Mouse (Mus musculus) heart, embryonic 15.5 days (tissue): ENCODE data around the gene Thoc2. TPM values are rescaled to one million over a fixed set of nuclear protein-coding genes. Genes with fewer than 3 reads are reported as not detected.
"Not testable (repeated sequence)": the region's sequence is repeated elsewhere in the genome, so short reads cannot be mapped to it uniquely, and the experiment has no call there.

Source experiments
- ATAC-seq: fragments of 200-750 bp; cut with Nextera tagmentation; replicated peaks from 2 replicates; pipeline ENCODE4 v1.8.0; 2017; ENCODE audit warnings: low read depth, moderate TSS enrichment; ENCODE audit not compliant: insufficient number of reproducible peaks, insufficient read depth, low FRiP score
- H3K27ac ChIP-seq: fragments of 300-500 bp; sonication (generic); 2 replicates; pipeline ENCODE4 v1.5.1; 2015; ENCODE audit warnings: mild to moderate bottlenecking, inconsistent platforms
- H3K27me3 ChIP-seq: fragments of 300-500 bp; sonication (generic); 2 replicates; pipeline ENCODE4 v1.6.1; 2015; ENCODE audit warnings: inconsistent platforms
- H3K36me3 ChIP-seq: fragments of 300-500 bp; sonication (generic); 2 replicates; pipeline ENCODE4 v1.6.1; 2015; ENCODE audit warnings: mild to moderate bottlenecking, inconsistent platforms
- H3K4me1 ChIP-seq: fragments of 300-500 bp; sonication (generic); replicated peaks from 2 replicates; pipeline ENCODE4 v1.6.1; 2015; ENCODE audit warnings: inconsistent platforms
- H3K4me2 ChIP-seq: fragments of 300-500 bp; sonication (generic); 2 replicates; pipeline ENCODE4 v1.6.1; 2015; ENCODE audit warnings: inconsistent platforms, mild to moderate bottlenecking, moderate library complexity
- H3K4me3 ChIP-seq: fragments of 300-500 bp; sonication (generic); 2 replicates; pipeline ENCODE4 v1.5.1; 2015; ENCODE audit warnings: mild to moderate bottlenecking, inconsistent platforms
- H3K9ac ChIP-seq: fragments of 300-500 bp; sonication (generic); 2 replicates; pipeline ENCODE4 v1.6.1; 2015; ENCODE audit warnings: mild to moderate bottlenecking, inconsistent platforms
- H3K9me3 ChIP-seq: fragments of 300-500 bp; sonication (generic); replicated peaks from 2 replicates; pipeline ENCODE4 v1.6.1; 2016; ENCODE audit warnings: inconsistent platforms
- WGBS: fragments of 180-500 bp; shearing (Covaris S2); methylation state at CpG from one replicate; pipeline ENCODE4 v1.1.7; 2015; ENCODE audit warnings: mixed read lengths; 5-methylcytosine and 5-hydroxymethylcytosine counted together
- polyA plus RNA-seq: library from polyadenylated mRNA; unstranded; fragments of >200 nt; fragmentation: Nextera tagmentation; extraction: Ambion mirVana; gene quantifications from 2 replicates; pipeline ENCODE4 v1.2.1, GENCODE M21; 2015

Thoc2 gene
- 50.3 and 52.8 TPM in 2 replicates for polyA plus RNA-seq

GRCm38 (mm10) chrX:41920574-41920973 is at the start of gene Thoc2:
Gene Thoc2, minus strand, starts transcription at chrX:41920674.
- 47% methylated on average over 1 of the region's 1 CpGs for WGBS

DNA sequence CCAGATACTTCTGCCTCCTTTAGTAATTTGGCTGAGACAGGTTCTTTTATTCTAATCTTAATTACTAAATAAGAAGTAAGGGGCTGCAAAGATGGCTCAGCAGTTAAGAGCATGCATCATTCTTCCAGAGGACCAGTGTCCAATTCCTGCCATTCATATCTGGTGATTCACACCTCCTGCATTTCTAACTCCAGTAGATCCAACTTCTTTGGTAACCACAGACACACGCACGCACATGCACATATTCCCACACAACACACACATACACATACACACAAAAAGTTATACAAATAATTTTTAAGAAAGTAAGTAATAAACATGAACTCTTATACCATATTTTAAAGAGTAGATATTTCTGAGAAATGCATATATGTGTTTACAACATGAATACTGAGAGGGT is 49.6 kb upstream of the Thoc2 start:
- Histone ChIP-seq H3K4me3 (no peak overlapping the region), H3K9ac (no peak overlapping the region), H3K4me1 (no peaks in the 10 kb centered on the region), H3K9me3 (no peaks in the 10 kb centered on the region), H3K27ac (no peak overlapping the region), H3K27me3 (no peaks in the 10 kb centered on the region), H3K36me3 (no peaks in the 10 kb centered on the region), H3K4me2 (no peak overlapping the region)
- ATAC-seq = no peak
- 77% methylated on average over 2 of the region's 2 CpGs for WGBS

More at GRCm38 (mm10) chrX:41920574-41920973, at the start of gene Thoc2:
- Histone ChIP-seq H3K36me3 (no peaks in the 10 kb centered on the region), H3K27me3 (no peaks in the 10 kb centered on the region), H3K9me3 (no peaks in the 10 kb centered on the region), H3K4me3 (no peak within 1 kb of the TSS), H3K4me1 (no peaks in the 10 kb centered on the region), H3K27ac (no peak within 1 kb of the TSS), H3K9ac (no peak within 1 kb of the TSS), H3K4me2 (no peak within 1 kb of the TSS)
- ATAC-seq = no peak

DNA sequence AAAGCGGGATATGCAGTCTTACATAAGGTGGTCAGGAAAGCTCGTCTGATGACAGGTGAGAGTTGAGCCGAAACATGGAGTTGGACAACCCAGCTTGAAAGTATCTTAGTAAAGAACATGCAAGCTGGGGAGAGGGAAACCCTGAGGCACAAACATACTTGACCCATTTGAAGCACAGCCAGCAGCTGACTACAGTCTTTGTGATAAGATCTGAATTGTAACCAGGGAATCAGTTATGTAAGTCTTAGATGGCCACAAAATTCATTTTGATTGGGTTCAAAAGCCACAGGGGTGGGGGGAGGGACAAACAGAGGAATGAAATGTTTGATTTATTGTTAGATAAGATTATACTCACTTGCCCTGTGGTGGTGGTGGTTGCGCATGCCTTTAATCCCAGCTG is 48.9 kb upstream of the Thoc2 start:
- Histone ChIP-seq H3K36me3 (no peaks in the 10 kb centered on the region), H3K9ac (no peak overlapping the region), H3K4me2 (no peak overlapping the region), H3K9me3 (no peaks in the 10 kb centered on the region), H3K27me3 (no peaks in the 10 kb centered on the region), H3K4me1 (no peaks in the 10 kb centered on the region), H3K27ac (no peak overlapping the region), H3K4me3 (no peak overlapping the region)
- WGBS = 77% methylated on average over 4 of the region's 4 CpGs
- ATAC-seq = no peak

DNA sequence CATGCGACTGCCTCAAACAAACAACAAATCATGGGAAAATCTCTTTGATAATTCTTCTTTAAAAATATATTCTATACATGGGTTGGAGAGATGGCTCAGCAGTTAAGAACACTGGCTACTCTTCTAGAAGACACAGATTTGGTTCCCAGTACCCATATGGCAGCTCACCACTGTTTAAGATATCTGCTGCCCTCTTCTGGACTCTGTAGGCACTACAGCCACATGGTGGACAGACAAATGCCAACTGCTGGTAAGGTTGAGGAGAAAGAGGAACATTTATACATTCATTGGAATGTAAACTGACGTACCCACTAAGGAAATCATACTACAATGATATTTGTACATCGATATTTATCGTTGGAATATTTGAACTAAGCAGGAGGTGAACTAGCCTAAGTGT is 36.7 kb upstream of the Thoc2 start:
- WGBS = 52% methylated on average over 4 of the region's 4 CpGs
- no peak for ATAC-seq

DNA sequence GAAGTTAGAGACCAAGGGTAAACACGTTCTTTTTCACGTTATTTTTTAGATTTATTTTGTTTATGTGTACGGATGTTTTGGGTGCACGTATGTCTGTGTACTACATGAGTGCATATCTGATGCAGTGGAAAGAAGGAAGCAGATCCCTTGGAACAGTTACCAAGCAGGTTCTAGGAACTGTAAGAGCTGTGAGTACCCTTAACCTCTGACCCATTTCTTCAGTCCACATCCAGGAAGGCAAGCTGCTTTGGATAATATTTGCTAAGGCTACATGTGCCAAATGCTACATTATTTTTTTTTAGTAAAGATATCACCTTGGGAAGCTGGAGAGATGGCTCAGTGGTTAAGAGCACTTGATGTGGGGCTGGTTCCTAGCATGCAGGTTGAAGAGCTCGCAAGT is 21.4 kb upstream of the Thoc2 start:
- no peaks in the 10 kb centered on the region for H3K36me3 ChIP-seq
- H3K9ac ChIP-seq = no peak overlapping the region
- H3K27ac ChIP-seq = no peak overlapping the region
- H3K4me2 ChIP-seq = no peak overlapping the region
- 82% methylated on average over 5 of the region's 5 CpGs for WGBS
- H3K4me1 ChIP-seq = no peaks in the 10 kb centered on the region
- no peaks in the 10 kb centered on the region for H3K27me3 ChIP-seq
- no peak for ATAC-seq
- no peaks in the 10 kb centered on the region for H3K9me3 ChIP-seq
- no peak overlapping the region for H3K4me3 ChIP-seq

More for the DNA sequence above, 36.7 kb upstream of the Thoc2 start:
- H3K4me3 ChIP-seq = no peak overlapping the region
- H3K9ac ChIP-seq = no peak overlapping the region
- no peaks in the 10 kb centered on the region for H3K36me3 ChIP-seq
- no peaks in the 10 kb centered on the region for H3K27me3 ChIP-seq
- no peaks in the 10 kb centered on the region for H3K9me3 ChIP-seq
- H3K27ac ChIP-seq = no peak overlapping the region
- no peaks in the 10 kb centered on the region for H3K4me1 ChIP-seq
- H3K4me2 ChIP-seq = no peak overlapping the region

GRCm38 (mm10) chrX:41931821-41932220 is 11.3 kb upstream of the Thoc2 start:
- not testable (repeated sequence) for H3K9ac ChIP-seq, ATAC-seq, H3K9me3 ChIP-seq, H3K4me3 ChIP-seq, H3K4me2 ChIP-seq, H3K4me1 ChIP-seq, H3K27me3 ChIP-seq, H3K36me3 ChIP-seq, H3K27ac ChIP-seq
- 48% methylated on average over 6 of the region's 6 CpGs for WGBS

DNA sequence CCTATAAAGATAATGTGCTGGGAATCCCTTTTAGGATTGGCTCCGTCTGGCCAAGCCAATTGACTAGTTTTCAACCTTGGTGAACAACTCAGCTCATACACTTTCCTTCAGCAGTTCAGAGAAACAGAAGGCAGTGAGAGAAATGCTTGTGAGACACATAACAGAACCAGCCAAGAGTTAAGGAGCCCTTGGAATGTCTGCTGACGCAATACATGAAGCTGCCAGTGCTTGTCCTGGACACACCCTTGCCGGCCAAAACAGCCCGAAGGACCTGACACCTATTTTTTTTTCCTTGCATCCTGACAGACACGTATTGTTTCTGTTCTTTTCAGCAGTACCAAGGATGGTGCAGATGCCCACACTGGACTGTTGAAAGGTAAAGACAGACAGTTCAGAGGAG is 4.2 kb upstream of the Thoc2 start:
- H3K9ac ChIP-seq = no peak overlapping the region
- no peaks in the 10 kb centered on the region for H3K4me1 ChIP-seq
- H3K9me3 ChIP-seq = no peaks in the 10 kb centered on the region
- ATAC-seq = no peak
- no peak overlapping the region for H3K4me3 ChIP-seq
- 36% methylated on average over 5 of the region's 5 CpGs for WGBS
- no peaks in the 10 kb centered on the region for H3K36me3 ChIP-seq
- no peak overlapping the region for H3K27ac ChIP-seq
- H3K4me2 ChIP-seq = no peak overlapping the region
- no peaks in the 10 kb centered on the region for H3K27me3 ChIP-seq

GRCm38 (mm10) chrX:41912061-41912401 is 8.4 kb downstream of the Thoc2 start:
- Histone ChIP-seq H3K27ac (peak overlapping the region; percentile 89; the same call in 1 of the 2 replicates), H3K9me3 (no peaks in the 10 kb centered on the region), H3K4me3 (peak overlapping the region; percentile 77), H3K36me3 (no peaks in the 10 kb centered on the region), H3K9ac (peak overlapping the region; percentile 74; the same call in 1 of the 2 replicates), H3K27me3 (no peaks in the 10 kb centered on the region), H3K4me1 (0 out of 2 replicates have a peak, but pooled peaks cover 3% of the 10 kb centered on the region), H3K4me2 (peak overlapping the region; percentile 51)
- ATAC-seq = 0 out of 2 replicates have a peak, but pooled peaks have one; percentile 6
- WGBS = 38% methylated on average over 10 of the region's 10 CpGs

- peak overlapping the region; percentile 89 for H3K27ac ChIP-seq
- 0 out of 2 replicates have a peak, but pooled peaks cover 3% of the 10 kb centered on the region for H3K4me1 ChIP-seq
- H3K27me3 ChIP-seq = no peaks in the 10 kb centered on the region
- peak overlapping the region; percentile 77 for H3K4me3 ChIP-seq
- H3K9me3 ChIP-seq = no peaks in the 10 kb centered on the region
- WGBS = 7% methylated on average over 49 of the region's 59 CpGs
- peak overlapping the region; percentile 66 for H3K4me2 ChIP-seq
- peak overlapping the region; percentile 74 for H3K9ac ChIP-seq
- no peaks in the 10 kb centered on the region for H3K36me3 ChIP-seq
- peak; percentile 90 for ATAC-seq
Measured at GRCm38 (mm10) chrX:41911390-41912060, 8.9 kb downstream of the Thoc2 start.

DNA sequence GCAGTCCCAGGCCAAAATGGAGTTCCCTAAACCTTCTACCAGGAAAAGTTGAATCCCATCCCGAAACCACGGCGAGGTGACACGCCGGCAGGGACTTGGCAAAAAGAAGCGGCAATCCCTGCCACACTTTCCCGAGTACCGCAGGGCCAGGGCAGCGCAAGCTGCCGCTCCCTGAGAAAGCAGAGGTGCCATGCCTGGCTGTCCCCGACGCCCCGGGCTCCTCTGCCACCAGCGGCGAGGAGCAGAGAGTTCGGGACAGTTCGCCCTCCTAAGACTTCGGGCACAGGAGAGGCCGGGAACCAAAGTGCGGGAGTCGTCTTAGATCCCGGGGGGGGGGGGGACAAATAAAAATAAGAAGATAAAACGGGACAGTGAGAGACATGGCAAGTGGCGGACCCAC is 9.5 kb downstream of the Thoc2 start:
- peak overlapping the region; percentile 66 for H3K4me2 ChIP-seq
- peak; percentile 40; the same call in 1 of the 2 replicates for ATAC-seq
- H3K27me3 ChIP-seq = no peaks in the 10 kb centered on the region
- H3K9me3 ChIP-seq = no peaks in the 10 kb centered on the region
- H3K27ac ChIP-seq = peak overlapping the region; percentile 89
- peak overlapping the region; percentile 74 for H3K9ac ChIP-seq
- H3K4me3 ChIP-seq = peak overlapping the region; percentile 77
- 11% methylated on average over 24 of the region's 24 CpGs for WGBS
- peaks cover 5% of the 10 kb centered on the region; the same call in 1 of the 2 replicates for H3K4me1 ChIP-seq
- H3K36me3 ChIP-seq = no peaks in the 10 kb centered on the region

GRCm38 (mm10) chrX:41910471-41910870 is 10.0 kb downstream of the Thoc2 start:
- Histone ChIP-seq H3K4me2 (peak overlapping the region; percentile 66), H3K9ac (peak overlapping the region; percentile 74), H3K27ac (peak overlapping the region; percentile 89; the same call in 1 of the 2 replicates), H3K9me3 (no peaks in the 10 kb centered on the region), H3K4me1 (peaks cover 5% of the 10 kb centered on the region; the same call in 1 of the 2 replicates), H3K4me3 (peak overlapping the region; percentile 77), H3K36me3 (no peaks in the 10 kb centered on the region), H3K27me3 (no peaks in the 10 kb centered on the region)
- WGBS = 10% methylated on average over 9 of the region's 9 CpGs
- no peak for ATAC-seq
